Mouse (Mus musculus) natural killer cell, adult 2 months (primary cell): ENCODE data around the gene Vmn1r115.
"Not testable (repeated sequence)": the region's sequence is repeated elsewhere in the genome, so short reads cannot be mapped to it uniquely, and the experiment has no call there.

Experiments
- DNase-seq, 2 experiments: peaks; one replicate each; pipeline ENCODE4 v3.0.0; 2022; ENCODE audit warnings: low spot score in 2 of 2

The Vmn1r115 gene

DNA sequence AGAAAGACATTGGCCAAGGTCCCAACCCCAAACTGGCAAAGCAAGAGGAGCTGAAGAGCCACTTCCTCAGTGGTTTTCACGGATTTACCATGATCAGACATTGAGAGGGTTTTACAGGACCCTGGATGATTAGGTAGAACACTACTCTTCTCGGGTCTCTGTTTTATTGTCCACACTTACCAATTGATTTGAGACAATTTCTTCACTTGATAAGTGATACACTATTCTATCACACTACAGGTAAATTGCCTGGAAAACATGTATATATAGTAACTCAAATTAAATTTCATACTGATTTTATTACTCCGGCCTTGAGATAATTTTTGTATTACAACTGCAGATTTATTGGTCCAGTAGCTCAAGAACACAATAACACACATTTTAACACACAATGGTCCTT is at the start of gene Vmn1r115:
Gene Vmn1r115 (minus strand): TSS at position 101 of the 400 bp plus-strand sequence.
- DNase-seq = not testable (repeated sequence)

DNA sequence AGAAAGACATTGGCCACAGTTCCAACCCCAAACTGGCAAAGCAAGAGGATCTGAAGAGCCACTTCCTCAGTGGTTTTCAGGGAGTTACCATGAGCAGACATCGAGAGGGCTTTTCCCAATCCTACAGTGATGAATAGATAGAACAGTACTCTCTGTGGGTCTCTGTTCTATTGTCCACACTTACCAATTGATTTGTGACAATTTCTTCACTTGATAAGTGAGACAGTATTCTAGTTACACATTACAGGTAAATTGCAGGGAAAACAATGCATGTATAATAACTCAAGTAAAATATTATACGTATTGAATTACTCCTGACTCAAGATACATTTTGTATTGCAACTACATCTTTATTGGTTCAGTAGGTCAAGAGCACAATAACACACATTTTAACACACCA is 39.2 kb upstream of the Vmn1r115 start, which contains the start of gene Vmn1r117:
Gene Vmn1r117 (minus strand): TSS at position 101 of the 400 bp plus-strand sequence.
- not testable (repeated sequence) for DNase-seq

DNA sequence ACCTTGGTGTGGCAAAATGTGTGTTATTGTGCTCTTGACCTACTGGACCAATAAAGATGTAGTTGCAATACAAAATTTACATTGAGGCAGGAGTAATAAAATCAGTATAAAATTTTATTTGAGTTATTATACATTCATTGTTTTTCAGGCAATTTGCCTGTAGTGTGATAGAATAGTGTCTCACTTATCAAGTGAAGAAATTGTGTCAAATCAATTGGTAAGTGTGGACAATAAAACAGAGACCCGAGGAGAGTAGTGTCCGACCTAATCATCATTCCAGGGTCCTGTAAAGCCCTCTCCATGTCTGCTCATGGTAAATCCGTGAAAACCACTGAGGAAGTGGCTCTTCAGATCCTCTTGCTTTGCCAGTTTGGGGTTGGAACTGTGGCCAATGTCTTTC is 27.2 kb upstream of the Vmn1r115 start, which contains the start of gene Vmn1r116:
Gene Vmn1r116 (plus strand): TSS at position 301 of the 400 bp plus-strand sequence.
- DNase-seq = not testable (repeated sequence)

DNA sequence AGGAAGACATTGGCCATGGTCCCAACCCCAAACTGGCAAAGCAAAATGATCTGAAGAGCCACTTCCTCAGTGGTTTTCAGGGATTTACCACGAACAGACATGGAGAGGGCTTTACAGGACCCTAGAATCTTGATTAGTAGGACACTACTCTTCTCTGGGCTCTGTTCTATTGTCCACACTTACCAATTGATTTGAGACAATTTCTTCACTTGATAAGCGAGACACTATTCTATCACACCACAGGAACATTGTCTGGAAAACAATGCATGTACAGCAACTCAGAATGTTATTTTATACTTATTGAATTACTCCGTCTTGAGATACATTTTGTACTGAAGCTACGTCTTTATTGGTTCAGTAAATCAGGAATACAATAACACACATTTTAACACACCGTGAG is 32.7 kb downstream of the Vmn1r115 start, which contains the start of gene Vmn1r114:
Gene Vmn1r114 (minus strand): TSS at position 101 of the 400 bp plus-strand sequence.
- not testable (repeated sequence) for DNase-seq
